Mouse (Mus musculus) heart, postnatal 0 days (tissue): ENCODE measurements around the gene Klhl9.

Experiments
- CTCF ChIP-seq: IDR thresholded peaks from 2 replicates; pipeline ENCODE4 v1.5.1; 2016; ENCODE audit warnings: antibody characterized with exemption, control low read depth, low read depth
- EP300 ChIP-seq: IDR thresholded peaks from 2 replicates; pipeline ENCODE4 v1.6.1; 2016; ENCODE audit warnings: antibody characterized with exemption, low read depth

DNA sequence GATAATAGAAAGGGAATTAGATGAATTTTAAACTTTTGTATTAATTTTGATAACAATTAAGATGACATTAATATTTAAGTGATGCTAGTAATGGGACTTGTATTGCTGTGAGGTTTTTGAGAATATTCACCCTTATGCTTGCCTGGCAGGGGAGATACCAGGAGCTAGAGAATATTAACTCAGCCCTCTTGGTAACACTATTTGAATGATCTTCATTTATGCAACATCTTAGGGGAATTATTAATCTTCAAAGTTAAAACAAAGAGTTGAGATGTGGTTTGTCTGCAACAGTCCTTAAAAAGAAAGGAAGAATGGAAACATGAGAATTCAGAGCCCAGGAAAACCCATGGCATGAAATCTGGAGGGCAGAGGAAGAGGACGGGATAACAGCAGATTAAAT lies 23.0 kb downstream of the Klhl9 start:
- TF ChIP-seq CTCF (no peak), EP300 (no peak)
